8 mouse cellular contexts compared by ENCODE assay signal in the genomic region with DNA sequence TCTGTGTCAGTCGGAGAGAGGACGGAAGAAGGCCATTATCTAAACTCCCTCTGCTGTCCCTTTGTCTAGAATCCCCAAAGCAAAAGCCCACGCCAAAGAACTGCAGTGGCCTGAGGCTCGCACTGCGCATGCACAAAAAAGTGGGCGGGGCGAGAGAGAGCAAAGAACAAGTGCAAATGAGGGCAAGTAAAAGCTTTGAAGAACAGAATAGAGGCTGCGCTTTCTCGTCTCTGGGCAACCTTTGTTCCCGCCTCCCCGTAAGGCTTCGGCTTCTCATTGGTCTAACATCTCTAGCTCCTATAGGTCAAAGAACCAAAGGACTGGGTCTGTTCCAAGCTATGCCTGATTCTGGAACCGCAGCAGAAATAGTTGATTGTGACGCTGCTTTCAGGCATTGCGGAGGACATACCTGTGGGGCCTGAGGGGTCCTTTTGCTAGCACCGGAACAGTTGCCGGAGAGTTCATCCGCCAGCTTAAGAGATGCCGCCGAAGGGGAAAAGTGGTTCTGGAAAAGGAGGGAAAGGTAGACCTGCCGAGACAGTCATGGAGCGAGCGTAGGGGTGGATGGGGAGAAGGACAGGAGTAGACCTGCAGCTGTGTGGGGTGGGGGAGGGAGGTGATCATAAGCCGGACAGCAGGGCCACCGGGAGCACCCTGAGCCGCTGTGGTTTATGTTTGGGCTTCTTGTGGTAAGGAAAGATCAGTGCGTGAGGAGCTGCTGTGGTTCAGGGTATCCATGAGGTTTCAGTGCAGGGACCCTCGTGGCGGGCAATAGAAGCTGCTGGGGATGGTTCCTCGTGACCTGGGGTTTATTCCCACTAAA. TPM values are rescaled to one million over a fixed set of nuclear protein-coding genes. Genes with fewer than 3 reads are reported as not detected.
A peak's percentile ranks its signal among the peaks of the same experiment; 100 is the strongest.
DNase-seq lines count a peak whose midpoint lies in the region; ATAC-seq lines count a peak whose summit lies in the region.

TSS of gene Pin4 (plus strand) at position 406 of the 823 bp plus-strand sequence.

- no peaks in the 10 kb centered on the region for H3K4me1 ChIP-seq in heart, embryonic 10.5 days
- H3K4me1 ChIP-seq in kidney, embryonic 15.5 days, result peaks cover 4% of the 10 kb centered on the region; the same call in 1 of the 2 replicates

- peaks cover 21% of the 10 kb centered on the region for H3K36me3 ChIP-seq in heart, embryonic 10.5 days
- peaks cover 17% of the 10 kb centered on the region for H3K36me3 ChIP-seq in kidney, embryonic 15.5 days

- peak within 1 kb of the TSS; percentile 58 for H3K4me2 ChIP-seq in kidney, embryonic 15.5 days

- 11% methylated on average over 30 of the region's 30 CpGs for WGBS in heart, embryonic 10.5 days
- 19% methylated on average over 30 of the region's 30 CpGs for WGBS in kidney, embryonic 15.5 days

- peak within 1 kb of the TSS; percentile 69 for H3K4me3 ChIP-seq in heart, embryonic 10.5 days
- H3K4me3 ChIP-seq in kidney, embryonic 15.5 days (replicated peaks), result peak within 1 kb of the TSS; percentile 66

- peak; percentile 89 for DNase-seq in B cell, adult 2 months
- DNase-seq in brain, adult 2 months (ENCODE audit: low read depth, low spot score), result peak; percentile 99
- peak; percentile 98 for DNase-seq in heart, embryonic 10.5 days (ENCODE audit: low spot score)
- peak; percentile 93 for DNase-seq in liver
- DNase-seq in spleen, postnatal 4 days (ENCODE audit: low spot score in 2 of 2), result peak; percentile 88 to 92

- peak within 1 kb of the TSS; percentile 59 for H3K27ac ChIP-seq in heart, embryonic 10.5 days
- H3K27ac ChIP-seq in kidney, embryonic 15.5 days, result no peak within 1 kb of the TSS

- H3K9ac ChIP-seq in kidney, embryonic 15.5 days, result peak within 1 kb of the TSS; percentile 62

- H3K9me3 ChIP-seq in heart, embryonic 10.5 days, result no peaks in the 10 kb centered on the region
- H3K9me3 ChIP-seq in kidney, embryonic 15.5 days (replicated peaks), result no peaks in the 10 kb centered on the region

- ATAC-seq in erythroblast, adult 5-6 weeks (replicated peaks; ENCODE audit: low FRiP score, poor library complexity, severe bottlenecking), result peak; percentile 99
- peak; percentile 99 for ATAC-seq in kidney, embryonic 15.5 days (replicated peaks; ENCODE audit: low FRiP score)
- peak; percentile 100 for ATAC-seq in monocyte, adult 5-6 weeks (replicated peaks; ENCODE audit: insufficient number of reproducible peaks, low FRiP score, low TSS enrichment, poor library complexity, severe bottlenecking)

- H3K27me3 ChIP-seq in heart, embryonic 10.5 days (ENCODE audit: insufficient read depth, poor library complexity, severe bottlenecking), result no peaks in the 10 kb centered on the region; the same call in 1 of the 2 replicates
- peaks cover 22% of the 10 kb centered on the region; the same call in 1 of the 2 replicates for H3K27me3 ChIP-seq in kidney, embryonic 15.5 days

RNA-seq across cellular contexts. Expression of gene Pin4, which starts in this region (rescaled TPM):
- total RNA-seq in erythroblast, adult 5-6 weeks (2015; ENCODE audit: low replicate concordance), result 11.1 and 17.7 TPM in 2 replicates
- total RNA-seq in erythroblast, adult 5-6 weeks (2017; ENCODE audit: low replicate concordance), result 26.3 and 52.1 TPM in 2 replicates
- polyA plus RNA-seq in heart, embryonic 10.5 days (2016; fragmentation: Nextera tagmentation; extraction: Ambion mirVana), result 44.6 and 65.4 TPM in 2 replicates
- polyA plus RNA-seq in kidney, embryonic 15.5 days (2015; fragmentation: Nextera tagmentation; extraction: Ambion mirVana), result 68.1 and 75.6 TPM in 2 replicates
- 130 to 161 TPM (median 131 TPM) in 3 replicates for total RNA-seq in monocyte, adult 5-6 weeks (2017)
